Mouse (Mus musculus) hindlimb bud, embryonic 11.5 days (tissue): ENCODE results near the gene Hes7.

Source experiments
- DNase-seq: peaks from one replicate; pipeline ENCODE4 v3.0.0-alpha.2; 2012; ENCODE audit warnings: low read depth, low spot score; ENCODE audit errors: extremely low spot score

The Hes7 gene

GRCm38 (mm10) chr11:69117737-69118695 lies 2.2 kb upstream of the Hes7 start:
- no peak for DNase-seq

DNA sequence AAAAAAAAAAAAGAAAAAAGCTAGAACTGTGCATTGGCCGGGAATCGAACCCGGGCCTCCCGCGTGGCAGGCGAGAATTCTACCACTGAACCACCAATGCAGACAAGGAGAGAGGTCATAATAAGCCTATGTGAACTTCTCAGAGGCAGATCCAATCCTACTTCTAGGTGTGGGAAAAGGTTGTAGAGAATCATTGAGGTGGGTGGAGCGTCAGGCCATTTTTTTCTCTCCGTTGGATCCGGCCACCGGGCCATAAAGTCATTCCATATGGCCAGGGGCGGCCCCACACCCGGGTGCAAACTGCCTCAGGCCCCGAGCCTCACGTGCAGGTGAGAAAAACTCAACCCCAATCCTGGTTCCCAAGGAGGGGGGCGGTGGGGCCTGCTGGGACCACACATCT lies 1.4 kb upstream of the Hes7 start:
- DNase-seq: no peak

DNA sequence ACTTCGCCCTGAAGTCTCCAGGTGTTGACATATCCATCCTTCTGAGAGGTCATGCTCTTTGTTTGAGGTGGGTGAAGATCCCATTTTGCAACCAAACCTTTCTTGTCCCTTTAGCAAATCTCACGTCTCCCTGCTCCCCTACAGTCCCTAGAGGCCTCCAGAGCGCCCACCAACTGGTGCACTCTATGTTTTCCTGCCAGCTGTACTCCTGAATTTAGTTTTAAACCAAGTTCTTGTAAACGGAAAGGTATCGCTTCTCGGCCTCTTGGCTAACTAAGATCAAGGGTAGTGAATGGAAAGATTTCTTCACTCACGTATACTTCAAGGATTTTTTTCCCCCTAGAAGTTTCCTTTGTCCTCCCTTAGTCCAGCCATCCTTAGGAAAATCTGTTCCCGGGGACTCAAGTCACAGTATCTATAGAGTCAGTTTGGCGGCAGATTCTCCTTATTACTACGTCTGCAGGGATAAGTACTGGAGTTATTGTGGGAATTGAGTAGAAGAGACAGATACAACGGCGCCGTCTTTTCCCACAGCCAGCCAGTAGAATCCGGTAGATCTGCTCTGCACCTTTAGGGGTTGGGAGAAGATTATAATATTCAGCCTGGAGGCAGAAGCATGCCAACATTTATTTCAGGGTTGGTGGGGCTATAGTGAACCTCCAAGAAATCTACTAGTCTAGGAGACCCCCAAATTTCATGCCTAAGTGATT lies 603 bp upstream of the Hes7 start:
- no peak for DNase-seq

DNA sequence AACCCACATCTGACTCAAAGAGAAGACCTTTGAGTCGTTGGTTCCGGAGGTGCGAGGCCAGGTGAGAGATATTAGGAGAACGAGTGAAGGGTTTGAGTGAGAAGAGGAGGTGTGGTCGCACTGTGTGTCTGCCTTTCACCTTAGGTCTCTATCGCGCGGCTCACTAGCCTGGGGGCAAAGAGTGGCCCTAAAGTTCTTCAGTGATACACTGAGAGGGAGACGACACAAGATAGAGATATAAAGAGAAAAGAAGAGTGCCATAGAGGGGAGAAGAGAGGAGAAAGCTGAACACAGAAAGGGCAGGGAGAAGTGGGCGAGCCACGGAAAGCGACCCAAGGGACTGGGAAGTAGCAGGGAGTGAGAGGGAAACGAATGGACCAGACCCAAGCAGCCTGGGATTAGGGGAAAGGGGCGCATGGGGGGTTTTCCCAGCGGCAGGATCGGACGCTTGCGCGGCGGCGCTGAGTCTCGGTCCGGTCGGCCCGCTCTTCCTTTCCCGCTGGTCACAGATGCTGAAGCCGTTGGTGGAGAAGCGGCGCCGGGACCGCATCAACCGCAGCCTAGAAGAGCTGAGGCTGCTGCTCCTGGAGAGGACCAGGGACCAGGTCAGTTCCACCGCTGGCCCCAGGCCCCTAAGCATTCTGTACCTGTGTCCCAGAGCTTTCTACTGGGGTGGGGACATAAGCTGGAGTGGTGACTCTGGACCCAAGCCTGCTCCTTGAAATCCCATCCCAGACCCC lies 967 bp downstream of the Hes7 start:
- no peak for DNase-seq

GRCm38 (mm10) chr11:69121741-69122335 lies 1.6 kb downstream of the Hes7 start:
- no peak for DNase-seq

DNA sequence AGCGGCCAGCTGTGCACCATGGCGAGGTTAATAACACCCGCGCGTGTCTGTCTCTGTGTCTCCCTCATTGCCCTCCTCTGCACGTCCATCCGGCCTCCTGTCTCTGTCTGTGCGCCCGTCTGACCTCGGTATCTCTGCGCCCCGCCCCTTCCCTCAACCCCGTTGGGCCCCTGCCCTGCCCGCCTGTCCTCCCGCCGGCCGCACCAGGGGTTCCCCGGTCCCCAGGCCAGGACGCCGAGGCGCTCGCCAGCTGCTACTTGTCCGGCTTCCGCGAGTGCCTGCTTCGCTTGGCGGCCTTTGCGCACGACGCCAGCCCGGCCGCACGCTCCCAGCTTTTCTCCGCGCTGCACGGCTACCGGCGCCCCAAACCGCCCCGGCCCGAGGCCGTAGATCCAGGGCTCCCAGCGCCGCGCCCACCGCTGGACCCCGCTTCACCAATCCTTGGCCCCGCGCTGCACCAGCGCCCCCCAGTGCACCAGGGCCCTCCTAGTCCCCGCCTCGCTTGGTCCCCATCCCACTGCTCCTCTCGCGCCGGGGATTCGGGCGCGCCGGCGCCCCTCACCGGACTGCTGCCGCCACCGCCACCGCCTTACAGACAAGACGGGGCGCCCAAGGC lies 2.2 kb downstream of the Hes7 start, which contains the start of gene 9130213A22Rik:
Gene 9130213A22Rik (minus strand): TSS at position 254 of the 616 bp plus-strand sequence.
- DNase-seq: no peak

GRCm38 (mm10) chr11:69123056-69123692 lies 3.0 kb downstream of the Hes7 start:
- DNase-seq: peak; percentile 94

- DNase-seq: peak; percentile 94
Observed at GRCm38 (mm10) chr11:69123693-69124497, 3.7 kb downstream of the Hes7 start.

GRCm38 (mm10) chr11:69124498-69124847 lies 4.3 kb downstream of the Hes7 start:
- peak; percentile 97 for DNase-seq

DNA sequence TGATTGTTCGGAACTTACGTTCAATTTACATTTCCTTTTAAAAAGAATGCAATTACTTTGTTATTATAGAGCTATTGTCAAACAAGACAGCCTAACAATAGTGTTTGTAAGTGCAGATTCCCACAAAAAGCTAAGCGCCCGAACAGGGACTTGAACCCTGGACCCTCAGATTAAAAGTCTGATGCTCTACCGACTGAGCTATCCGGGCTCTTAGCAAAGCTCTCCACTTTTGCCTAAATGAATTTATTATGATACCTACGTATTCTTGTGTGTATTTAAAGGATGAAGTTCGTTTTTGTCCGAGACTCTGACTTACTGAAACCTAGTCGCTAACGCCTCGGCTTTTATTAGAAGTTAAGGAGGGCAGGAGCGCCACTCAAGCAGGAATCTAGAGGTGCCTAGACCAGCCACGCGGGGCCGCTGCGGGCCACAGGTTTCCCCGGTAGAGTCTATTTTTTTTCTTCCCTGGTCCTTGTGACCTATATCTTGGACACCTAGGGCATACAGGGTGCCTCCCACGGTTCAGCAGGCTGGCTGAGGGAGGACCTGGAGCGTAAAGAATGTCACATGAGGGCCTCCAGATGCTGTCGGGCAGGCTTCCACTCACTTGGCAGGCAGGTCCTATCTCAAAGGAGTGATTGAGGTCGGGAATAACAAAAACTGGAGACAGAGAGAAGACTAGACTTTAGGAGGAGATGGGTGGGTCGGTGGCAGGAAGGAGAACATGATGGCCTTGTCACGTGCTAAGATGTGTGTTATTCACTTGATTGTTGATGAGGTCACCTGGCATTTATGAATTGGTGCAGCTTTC lies 5.0 kb downstream of the Hes7 start:
- peak; percentile 99 for DNase-seq

DNA sequence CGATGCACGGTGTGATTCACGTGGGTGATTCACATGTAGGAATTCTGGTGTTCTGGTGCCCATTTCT lies 5.5 kb downstream of the Hes7 start, which contains the start of gene Aloxe3:
Gene Aloxe3 (plus strand): TSS at position 45 of the 67 bp plus-strand sequence.
- DNase-seq: no peak

GRCm38 (mm10) chr11:69125919-69126705 lies 5.9 kb downstream of the Hes7 start:
- no peak for DNase-seq

DNA sequence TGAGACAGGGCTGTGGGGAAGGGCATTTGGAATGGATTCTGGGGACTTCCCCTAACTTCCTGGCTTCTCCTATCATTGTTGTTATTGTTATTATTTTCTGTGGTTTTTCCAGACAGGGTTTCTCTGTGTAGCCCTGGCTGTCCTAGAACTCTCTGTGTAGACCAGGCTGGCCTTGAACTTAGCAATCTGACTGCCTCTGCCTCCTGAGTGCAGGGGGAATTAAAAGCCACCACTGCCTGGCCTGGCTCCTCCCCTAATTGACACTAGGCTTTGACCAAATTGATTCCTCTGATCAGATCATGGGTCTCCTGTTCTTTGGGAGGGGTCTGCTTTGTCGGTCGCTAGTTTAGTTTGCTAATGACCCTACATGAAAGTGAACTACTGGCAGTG lies 6.5 kb downstream of the Hes7 start:
- DNase-seq: no peak

DNA sequence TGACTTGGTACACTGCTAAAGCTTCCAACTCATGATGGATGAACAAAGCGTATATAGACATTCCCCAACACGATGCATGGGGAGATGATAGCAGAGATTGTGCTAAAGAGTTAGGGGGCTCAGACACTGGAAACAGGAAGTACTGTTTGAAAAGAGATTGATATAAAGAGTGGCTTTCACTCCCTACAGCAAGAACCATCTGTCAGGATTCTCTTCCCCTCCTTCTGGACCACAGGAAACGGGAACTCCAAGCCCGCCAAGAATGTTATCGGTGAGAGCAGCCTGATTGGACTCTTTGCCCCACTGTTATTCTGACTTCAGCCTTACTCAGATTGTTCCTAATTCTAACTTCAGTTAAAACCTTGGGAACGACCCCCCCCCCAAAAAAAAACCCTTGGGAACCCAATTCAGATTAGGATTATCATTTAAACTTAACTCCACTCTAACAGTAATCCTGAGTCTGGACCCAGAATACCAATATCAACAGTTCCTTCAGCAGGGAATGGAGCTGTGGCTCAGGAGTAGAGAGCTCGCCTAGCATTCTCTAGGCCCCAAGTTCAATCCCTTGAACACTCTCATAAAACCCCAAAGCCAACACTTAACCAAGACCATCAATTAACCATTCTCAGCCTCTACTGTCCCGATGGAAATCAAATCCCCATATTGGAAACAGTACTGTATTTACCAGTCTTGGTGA lies 8.4 kb downstream of the Hes7 start:
- DNase-seq: no peak

GRCm38 (mm10) chr11:69133566-69133922 lies 13.3 kb downstream of the Hes7 start:
- DNase-seq: no peak

DNA sequence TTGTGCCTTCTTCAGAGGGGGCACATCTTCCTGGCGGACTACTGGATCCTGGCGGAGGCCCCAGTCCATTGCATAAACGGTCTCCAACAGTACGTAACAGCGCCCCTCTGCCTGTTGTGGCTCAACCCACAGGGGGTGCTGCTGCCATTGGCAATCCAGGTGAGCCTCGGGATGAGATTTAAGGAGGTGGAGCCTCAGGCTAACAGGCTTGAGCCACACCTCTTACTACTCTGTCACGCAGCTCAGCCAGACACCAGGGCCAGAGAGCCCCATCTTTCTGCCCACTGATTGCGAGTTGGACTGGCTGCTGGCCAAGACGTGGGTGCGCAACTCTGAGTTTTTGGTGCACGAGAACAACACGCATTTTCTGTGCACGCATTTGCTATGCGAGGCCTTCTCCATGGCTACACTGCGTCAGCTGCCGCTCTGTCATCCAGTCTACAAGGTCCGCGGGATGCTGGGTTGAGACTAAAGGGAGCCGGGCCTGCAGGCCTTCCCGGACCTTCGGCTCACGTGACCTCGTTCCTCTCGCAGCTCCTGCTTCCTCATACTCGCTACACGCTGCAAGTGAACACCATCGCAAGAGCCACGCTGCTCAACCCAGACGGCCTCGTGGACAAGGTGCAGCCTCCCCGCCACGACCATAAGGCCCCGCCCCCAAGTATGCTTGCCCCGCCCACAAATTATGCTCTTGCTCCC lies 13.9 kb downstream of the Hes7 start:
- DNase-seq: no peak

DNA sequence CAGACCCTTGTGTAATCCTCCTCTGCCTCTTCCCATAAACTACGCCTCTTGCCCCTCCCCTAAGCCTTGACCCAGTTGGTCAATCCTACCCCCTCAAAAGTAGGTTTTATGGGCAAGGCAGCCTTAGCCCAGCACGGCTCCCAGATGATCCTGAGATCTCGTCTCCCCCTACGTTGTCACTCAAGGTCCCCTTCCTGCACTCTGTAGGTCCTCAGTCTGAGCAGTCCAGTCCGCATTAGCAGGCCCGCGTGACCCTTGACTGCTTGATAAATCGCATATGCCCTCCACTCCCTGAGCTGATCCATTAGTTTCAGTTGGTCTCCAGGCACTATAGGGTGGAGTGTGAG lies 14.4 kb downstream of the Hes7 start:
- no peak for DNase-seq
